Mouse (Mus musculus) left cerebral cortex, adult 11 months (tissue): ENCODE measurements around the gene Ythdc1.
"Not testable (repeated sequence)": the region's sequence is repeated elsewhere in the genome, so short reads cannot be mapped to it uniquely, and the experiment has no call there.

ENCODE experiments used
- DNase-seq: peaks from one replicate; pipeline ENCODE4 v3.0.0; 2022; ENCODE audit warnings: low spot score

Gene Ythdc1

GRCm38 (mm10) chr5:86803962-86804940 is at the start of gene Ythdc1:
TSS of gene Ythdc1 (plus strand) at chr5:86804221.
- peak; percentile 88 for DNase-seq

DNA sequence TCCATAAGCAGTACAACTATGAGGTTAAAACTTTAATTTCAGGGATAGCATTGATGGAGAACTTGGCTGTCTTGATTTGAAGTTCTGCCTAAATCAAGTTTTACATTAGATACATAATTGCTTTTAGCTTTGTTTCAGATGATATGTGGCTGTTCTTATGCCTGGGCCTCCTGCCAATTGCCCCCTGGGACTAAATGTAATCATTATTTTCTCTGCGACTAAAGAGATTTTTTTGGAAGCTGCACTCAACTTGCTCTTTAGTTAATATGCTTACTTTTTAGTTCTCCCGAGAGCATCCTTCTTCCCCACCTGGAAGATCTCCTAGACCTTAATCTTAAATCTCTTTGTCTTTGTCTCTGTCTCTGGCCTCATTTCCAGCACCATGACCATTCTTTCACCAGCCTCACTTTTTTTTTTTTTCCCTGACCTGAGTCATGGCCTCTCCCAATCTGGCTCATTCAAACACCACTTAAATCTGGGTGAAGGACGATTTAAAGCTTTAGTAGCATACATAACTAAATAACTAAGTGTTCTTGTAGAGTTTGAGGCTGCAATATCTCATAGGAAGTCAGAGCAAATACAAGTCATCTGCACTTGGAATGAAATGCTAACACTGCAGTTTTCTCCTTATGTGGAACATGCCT is 34.9 kb upstream of the Ythdc1 start:
- no peak for DNase-seq

- DNase-seq: no peak
Measured at GRCm38 (mm10) chr5:86771010-86771409, 33.0 kb upstream of the Ythdc1 start.

DNA sequence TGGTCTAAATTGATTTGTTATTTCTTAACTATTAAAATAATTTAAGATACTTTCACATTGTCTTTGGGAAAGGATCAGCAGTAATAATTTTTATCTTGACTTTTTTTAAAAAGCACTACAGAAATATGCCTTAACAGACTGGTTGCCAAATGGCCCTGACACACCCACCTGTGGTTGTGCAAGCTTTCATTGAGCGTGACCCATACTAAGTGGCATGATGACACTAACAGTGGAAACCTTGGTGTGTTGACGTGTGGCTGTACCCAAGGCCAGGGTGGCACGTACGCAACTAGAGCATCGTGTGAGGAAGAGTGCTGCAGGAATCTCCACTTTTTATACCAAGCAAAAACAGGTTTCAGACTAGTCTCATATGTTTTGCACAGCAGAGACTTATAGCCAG is 27.1 kb upstream of the Ythdc1 start:
- DNase-seq: no peak

GRCm38 (mm10) chr5:86778471-86778870 is 25.6 kb upstream of the Ythdc1 start:
- no peak for DNase-seq

GRCm38 (mm10) chr5:86783059-86783458 is 21.0 kb upstream of the Ythdc1 start:
- no peak for DNase-seq

GRCm38 (mm10) chr5:86784205-86784604 is 19.8 kb upstream of the Ythdc1 start:
- no peak for DNase-seq

DNA sequence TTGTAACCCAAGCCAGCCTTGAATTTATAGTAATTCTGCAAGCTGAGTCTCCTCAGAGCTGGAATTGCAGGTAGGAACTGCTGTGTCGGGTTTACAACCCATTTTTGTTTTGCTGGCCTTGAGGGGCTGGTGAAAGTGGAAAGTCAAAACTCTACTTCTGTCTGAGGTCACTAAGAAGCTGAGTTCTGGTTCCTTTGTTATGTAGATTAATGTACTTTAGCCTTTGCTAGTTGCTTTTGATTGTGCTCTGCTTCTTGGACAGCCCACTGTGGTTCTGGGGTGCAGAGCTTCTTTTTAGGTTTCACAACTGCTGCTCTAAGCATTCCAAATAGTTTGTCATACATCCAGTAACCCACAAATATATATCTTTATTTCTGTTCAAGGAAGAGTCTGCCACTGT is 17.2 kb upstream of the Ythdc1 start:
- DNase-seq: no peak

DNA sequence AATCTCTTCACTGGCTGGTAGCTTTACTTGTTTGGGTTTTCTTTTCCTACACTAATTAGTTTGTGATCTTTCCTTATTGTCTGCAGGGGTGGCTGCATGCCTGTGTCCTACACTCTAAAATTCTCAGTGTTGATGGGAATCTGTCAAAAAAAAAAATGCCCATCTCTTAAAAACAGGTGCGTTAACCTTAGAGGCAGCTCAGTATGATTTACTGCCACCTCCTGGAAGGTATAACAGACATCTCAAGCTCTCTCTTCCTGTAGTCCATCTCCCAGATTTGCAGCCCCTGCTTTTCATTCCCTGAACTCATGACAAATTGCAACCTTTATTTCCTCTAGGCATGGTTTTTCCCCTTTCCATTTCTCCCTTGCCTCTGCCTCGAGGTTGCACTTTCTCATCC is 14.1 kb upstream of the Ythdc1 start:
- DNase-seq: no peak

DNA sequence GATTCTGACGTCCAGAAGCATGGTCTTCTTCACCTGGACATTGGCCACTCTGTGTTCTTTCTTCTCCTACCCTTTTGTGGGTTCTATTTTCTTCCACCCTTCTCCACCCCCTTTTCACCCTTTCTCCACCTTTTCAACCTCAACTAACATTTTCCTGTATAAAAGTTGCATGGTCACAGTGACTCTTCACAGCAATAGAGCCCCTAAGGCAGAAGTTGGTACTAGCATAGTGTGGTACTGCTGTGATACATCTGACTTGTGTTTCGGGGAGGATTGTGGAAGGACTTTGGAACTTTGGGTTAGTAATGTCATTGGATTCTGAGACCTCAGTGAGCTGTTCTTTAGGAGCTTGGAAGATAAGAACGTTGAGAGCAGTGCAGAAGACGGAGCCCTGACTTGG is 11.8 kb upstream of the Ythdc1 start:
- DNase-seq: no peak

DNA sequence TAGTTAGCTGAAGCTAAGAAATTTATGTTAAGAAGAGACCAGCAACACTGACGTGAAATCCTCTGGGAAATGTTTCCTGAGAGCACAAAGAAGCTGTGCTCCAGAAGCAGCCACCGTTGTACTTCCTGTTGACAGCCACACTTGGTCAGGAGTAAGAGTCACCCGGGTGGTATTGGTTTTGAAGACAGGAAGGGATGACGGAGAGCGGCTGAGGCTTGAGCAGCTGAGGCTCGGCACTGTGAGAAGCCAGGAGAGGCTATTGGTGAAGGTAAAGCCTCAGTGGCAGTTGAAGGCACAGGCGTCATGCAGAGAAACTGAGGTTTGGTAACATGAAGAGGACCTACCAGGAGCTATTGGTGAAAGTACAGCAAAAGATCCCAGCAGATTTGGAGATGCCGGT is 11.2 kb upstream of the Ythdc1 start:
- no peak for DNase-seq

- DNase-seq: no peak
Measured at GRCm38 (mm10) chr5:86816795-86817194, 12.8 kb downstream of the Ythdc1 start.

DNA sequence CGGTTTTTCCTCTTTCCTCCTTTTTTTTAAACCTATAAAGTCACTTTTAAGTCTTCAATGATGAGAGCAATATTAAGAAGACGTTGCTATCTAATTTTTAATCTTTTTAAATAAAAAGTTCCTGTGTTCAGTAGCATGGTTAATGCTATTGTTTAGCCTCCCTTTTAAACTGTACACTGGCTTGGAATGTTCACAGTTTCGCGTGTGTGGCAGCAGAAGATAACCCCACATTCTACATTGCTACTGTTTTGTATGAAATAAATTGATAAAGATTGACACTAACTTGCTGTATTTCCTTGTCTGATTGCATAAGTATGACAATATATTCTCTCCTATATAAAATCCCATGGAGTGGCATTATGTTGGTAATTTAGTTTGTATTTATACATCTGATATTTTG is 32.4 kb downstream of the Ythdc1 start:
- DNase-seq: not testable (repeated sequence)

- no peak for DNase-seq
Measured at GRCm38 (mm10) chr5:86838110-86838509, 34.1 kb downstream of the Ythdc1 start.

- DNase-seq: no peak
Measured at GRCm38 (mm10) chr5:86839472-86839871, 35.5 kb downstream of the Ythdc1 start.

- no peak for DNase-seq
Measured at GRCm38 (mm10) chr5:86840207-86840606, 36.2 kb downstream of the Ythdc1 start.

DNA sequence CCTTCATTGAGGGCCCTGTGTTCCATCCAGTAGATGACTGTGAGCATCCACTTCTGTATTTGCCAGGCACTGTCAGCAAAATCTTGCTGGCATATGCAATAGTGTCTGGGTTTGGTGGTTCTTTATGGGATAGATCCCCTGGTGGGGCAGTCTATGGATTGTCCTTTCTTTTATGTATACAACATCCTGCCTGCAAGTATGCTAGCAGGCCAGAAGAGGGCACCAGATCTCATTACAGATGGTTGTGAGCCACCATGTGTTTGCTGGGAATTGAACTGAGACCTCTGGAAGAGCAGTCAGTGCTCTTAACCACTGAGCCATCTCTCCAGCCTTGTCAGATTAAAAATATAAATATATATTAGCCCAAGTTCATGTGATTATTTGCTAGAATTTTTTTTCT is 37.2 kb downstream of the Ythdc1 start:
- not testable (repeated sequence) for DNase-seq

- no peak for DNase-seq
Measured at GRCm38 (mm10) chr5:86850104-86850503, 46.1 kb downstream of the Ythdc1 start.

DNA sequence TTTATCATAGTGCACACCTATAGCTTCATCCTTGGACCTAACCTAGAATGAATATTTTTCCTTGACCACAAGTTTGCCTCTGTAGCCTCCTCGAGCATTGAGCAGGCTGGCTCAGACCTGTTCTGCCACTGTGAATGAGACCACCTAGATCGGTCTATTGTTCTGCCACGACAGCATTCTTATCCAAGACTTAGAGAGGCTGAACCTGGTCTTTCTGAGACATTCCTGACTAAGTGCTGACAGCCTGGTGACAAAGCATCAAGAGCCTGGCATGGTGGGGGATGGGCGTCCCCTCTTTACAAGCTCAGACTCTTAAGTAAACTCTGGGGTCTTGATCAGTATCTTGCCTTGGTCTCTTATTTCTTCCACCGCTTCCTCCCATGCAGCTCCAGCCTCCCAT is 47.6 kb downstream of the Ythdc1 start:
- no peak for DNase-seq

DNA sequence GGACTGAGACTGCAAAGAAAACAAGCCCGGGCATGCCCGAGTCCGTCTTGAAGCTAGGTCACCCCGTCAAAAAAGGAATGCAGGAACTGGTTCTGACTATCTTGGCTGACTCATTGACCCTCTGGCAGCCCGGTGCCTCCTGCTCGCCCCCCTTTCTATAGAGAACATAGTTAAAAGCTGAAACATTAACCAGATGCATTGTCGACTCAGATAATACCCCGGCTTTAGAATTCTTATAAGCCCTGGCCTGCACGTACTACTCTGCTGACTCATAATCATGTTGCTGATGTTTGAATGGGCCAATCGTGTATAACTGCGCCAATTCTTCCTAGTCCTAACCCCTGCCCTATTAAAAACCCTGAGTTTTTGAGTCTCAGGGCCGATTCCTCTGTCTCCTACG is 52.5 kb downstream of the Ythdc1 start:
- not testable (repeated sequence) for DNase-seq

GRCm38 (mm10) chr5:86857682-86858081 is 53.7 kb downstream of the Ythdc1 start:
- DNase-seq: no peak

DNA sequence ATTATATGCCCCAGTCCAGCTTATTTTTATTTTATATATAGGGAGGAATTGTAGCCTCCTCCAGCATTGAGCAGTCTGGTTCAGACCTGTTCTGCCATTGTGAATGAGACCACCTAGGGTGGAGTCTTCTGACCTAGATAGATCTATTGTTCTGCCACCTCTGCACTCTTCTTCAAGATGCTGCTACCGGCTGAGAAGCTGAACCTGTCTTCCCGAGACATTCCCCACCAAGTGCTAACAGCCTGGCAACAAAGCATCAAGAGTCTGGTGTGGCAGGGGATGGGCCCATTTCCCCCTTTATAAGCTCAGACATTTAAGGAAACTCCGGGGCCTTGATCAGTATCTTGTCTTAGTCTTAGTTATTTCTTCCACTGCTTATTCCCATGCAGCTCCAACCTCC is 54.3 kb downstream of the Ythdc1 start:
- no peak for DNase-seq

DNA sequence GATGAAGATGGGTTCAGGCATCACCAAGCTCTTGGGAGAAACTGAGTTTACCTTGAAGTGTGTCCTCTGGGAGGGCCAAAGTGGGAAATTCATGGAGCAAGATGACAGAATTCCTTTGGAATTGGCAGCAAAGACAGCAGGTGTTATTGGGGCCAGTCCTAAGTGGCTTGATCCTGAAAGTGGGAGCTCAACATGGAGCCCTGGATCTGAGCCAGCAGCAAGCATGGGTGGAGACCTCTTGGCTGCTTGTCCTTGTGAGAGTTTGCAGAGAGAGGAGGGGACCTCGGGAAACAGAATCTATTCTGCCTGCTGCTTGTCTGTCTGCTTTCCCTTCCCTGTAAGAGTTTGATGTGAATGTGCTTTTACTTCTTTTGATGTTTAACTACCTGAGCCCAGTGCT is 67.9 kb downstream of the Ythdc1 start:
- no peak for DNase-seq
